Mouse (Mus musculus) telencephalon, adult 2 months (tissue): ENCODE data around the gene Mgmt.

ENCODE experiments used
- DNase-seq: peaks from one replicate; pipeline ENCODE4 v3.0.0-alpha.2; 2011; ENCODE audit warnings: low read depth, low spot score

The Mgmt gene

GRCm38 (mm10) chr7:137001215-137001614 lies 106.8 kb downstream of the Mgmt start:
- no peak for DNase-seq

- DNase-seq, result no peak
Observed at GRCm38 (mm10) chr7:137001783-137002182, 107.4 kb downstream of the Mgmt start.

- no peak for DNase-seq
Observed at GRCm38 (mm10) chr7:137002431-137002830, 108.0 kb downstream of the Mgmt start.

GRCm38 (mm10) chr7:137005293-137005692 lies 110.9 kb downstream of the Mgmt start:
- no peak for DNase-seq

- DNase-seq, result no peak
Observed at GRCm38 (mm10) chr7:137008321-137008720, 113.9 kb downstream of the Mgmt start.

- DNase-seq, result no peak
Observed at GRCm38 (mm10) chr7:137009732-137010275, 115.4 kb downstream of the Mgmt start.

GRCm38 (mm10) chr7:137010451-137010850 lies 116.0 kb downstream of the Mgmt start:
- DNase-seq, result no peak

GRCm38 (mm10) chr7:137012687-137013086 lies 118.3 kb downstream of the Mgmt start:
- no peak for DNase-seq

GRCm38 (mm10) chr7:137013433-137013832 lies 119.0 kb downstream of the Mgmt start:
- no peak for DNase-seq

GRCm38 (mm10) chr7:137018614-137019013 lies 124.2 kb downstream of the Mgmt start:
- DNase-seq, result no peak

GRCm38 (mm10) chr7:137020195-137020594 lies 125.8 kb downstream of the Mgmt start:
- DNase-seq, result no peak

- DNase-seq, result no peak
Observed at GRCm38 (mm10) chr7:137030789-137031188, 136.4 kb downstream of the Mgmt start.

GRCm38 (mm10) chr7:137033177-137033576 lies 138.8 kb downstream of the Mgmt start:
- no peak for DNase-seq

- no peak for DNase-seq
Observed at GRCm38 (mm10) chr7:137034986-137035385, 140.6 kb downstream of the Mgmt start.

- DNase-seq, result no peak
Observed at GRCm38 (mm10) chr7:137035916-137036315, 141.5 kb downstream of the Mgmt start.

- no peak for DNase-seq
Observed at GRCm38 (mm10) chr7:137037471-137037870, 143.1 kb downstream of the Mgmt start.

- no peak for DNase-seq
Observed at GRCm38 (mm10) chr7:137037872-137038271, 143.5 kb downstream of the Mgmt start.

- no peak for DNase-seq
Observed at GRCm38 (mm10) chr7:137038311-137038945, 144.0 kb downstream of the Mgmt start.

GRCm38 (mm10) chr7:137038946-137039320 lies 144.5 kb downstream of the Mgmt start:
- no peak for DNase-seq

GRCm38 (mm10) chr7:137040646-137041045 lies 146.2 kb downstream of the Mgmt start:
- no peak for DNase-seq

- DNase-seq, result no peak
Observed at GRCm38 (mm10) chr7:137046891-137047290, 152.5 kb downstream of the Mgmt start.

GRCm38 (mm10) chr7:137048086-137048922 lies 153.9 kb downstream of the Mgmt start:
- DNase-seq, result no peak

GRCm38 (mm10) chr7:137054343-137054742 lies 159.9 kb downstream of the Mgmt start:
- no peak for DNase-seq
